Comparison of ENCODE assay signal across 9 mouse cellular contexts in genomic region chr8:104101415-104101814, GRCm38 (mm10). TPM values are rescaled to one million over a fixed set of nuclear protein-coding genes. Genes with fewer than 3 reads are reported as not detected.
DNase-seq lines count a peak whose midpoint lies in the region; ATAC-seq and TF ChIP-seq lines count a peak whose summit lies in the region.
"Had no signal": no experiment of that assay in that cellular context is flagged by ENCODE, and none has a peak within 500 bp of the region (broad histone marks: within the 10 kb centered on the region; RNA-seq: fewer than 3 reads in every experiment).

TSS of gene Cdh5 (plus strand) at chr8:104101625.

- H3K4me2 ChIP-seq in embryonic facial prominence, embryonic 11.5 days (ENCODE audit: low read depth, low read length), result no peak within 1 kb of the TSS
- H3K4me2 ChIP-seq in heart, postnatal 0 days (ENCODE audit: low read depth, low read length), result peak within 1 kb of the TSS; percentile 53
- H3K4me2 ChIP-seq in lung, embryonic 15.5 days, result peak within 1 kb of the TSS; percentile 42; the same call in 1 of the 2 replicates

- H3K27ac ChIP-seq in embryonic facial prominence, embryonic 11.5 days (replicated peaks; ENCODE audit: low read depth, low read length), result no peak within 1 kb of the TSS
- peak within 1 kb of the TSS; percentile 89 for H3K27ac ChIP-seq in heart, postnatal 0 days (ENCODE audit: low read depth)
- peak within 1 kb of the TSS; percentile 91 for H3K27ac ChIP-seq in lung, embryonic 15.5 days

- no peaks in the 10 kb centered on the region for H3K27me3 ChIP-seq in embryonic facial prominence, embryonic 11.5 days (ENCODE audit: control insufficient read depth, insufficient read depth, low read length)
- H3K27me3 ChIP-seq in heart, postnatal 0 days (ENCODE audit: control insufficient read depth, insufficient read depth, low read length), result no peaks in the 10 kb centered on the region
- H3K27me3 ChIP-seq in lung, embryonic 15.5 days, result no peaks in the 10 kb centered on the region

- TF ChIP-seq CTCF in heart, postnatal 0 days (IDR thresholded peaks at IDR 0.05; ENCODE audit: low read depth), result no peak

- TF ChIP-seq EP300 in heart, postnatal 0 days (IDR thresholded peaks at IDR 0.05; ENCODE audit: low read depth), result 0 out of 2 replicates have a peak, but pooled peaks have one; percentile 48

- no peaks in the 10 kb centered on the region for H3K9me3 ChIP-seq in embryonic facial prominence, embryonic 11.5 days (replicated peaks; ENCODE audit: control insufficient read depth, low read length)
- H3K9me3 ChIP-seq in heart, postnatal 0 days (replicated peaks; ENCODE audit: control insufficient read depth, low read length), result no peaks in the 10 kb centered on the region
- H3K9me3 ChIP-seq in lung, embryonic 15.5 days, result no peaks in the 10 kb centered on the region
- H3K9me3 ChIP-seq: megakaryocyte, embryonic 14.5 days had no signal

- WGBS in embryonic facial prominence, embryonic 11.5 days, result 69% methylated on average over 8 of the region's 8 CpGs
- 42% methylated on average over 8 of the region's 8 CpGs for WGBS in heart, postnatal 0 days
- WGBS in lung, embryonic 15.5 days, result 57% methylated on average over 8 of the region's 8 CpGs

- H3K4me3 ChIP-seq in embryonic facial prominence, embryonic 11.5 days (ENCODE audit: low read depth, low read length), result no peak within 1 kb of the TSS
- peak within 1 kb of the TSS; percentile 50 for H3K4me3 ChIP-seq in heart, postnatal 0 days (ENCODE audit: low read depth, low read length)
- peak within 1 kb of the TSS; percentile 37 for H3K4me3 ChIP-seq in lung, embryonic 15.5 days
- H3K4me3 ChIP-seq: megakaryocyte, embryonic 14.5 days had no signal

- H3K9ac ChIP-seq in embryonic facial prominence, embryonic 11.5 days (replicated peaks; ENCODE audit: low read length), result no peak within 1 kb of the TSS
- peak within 1 kb of the TSS; percentile 60 for H3K9ac ChIP-seq in heart, postnatal 0 days (replicated peaks; ENCODE audit: low read depth, low read length)
- peak within 1 kb of the TSS; percentile 37 for H3K9ac ChIP-seq in lung, embryonic 15.5 days

- no peak for ATAC-seq in embryonic facial prominence, embryonic 11.5 days (replicated peaks; ENCODE audit: insufficient number of reproducible peaks, low FRiP score, low TSS enrichment, low read depth)
- ATAC-seq in heart, postnatal 0 days (ENCODE audit: insufficient read depth, low read depth), result peak; percentile 73
- ATAC-seq in lung, embryonic 15.5 days (ENCODE audit: borderline replicate concordance, extremely low read depth, low FRiP score, low TSS enrichment), result peak; percentile 56

- no peaks in the 10 kb centered on the region for H3K36me3 ChIP-seq in embryonic facial prominence, embryonic 11.5 days (replicated peaks; ENCODE audit: control insufficient read depth, insufficient read depth, low read depth, low read length)
- no peaks in the 10 kb centered on the region for H3K36me3 ChIP-seq in heart, postnatal 0 days (replicated peaks; ENCODE audit: control insufficient read depth, insufficient read depth, low read length)
- H3K36me3 ChIP-seq in lung, embryonic 15.5 days, result no peaks in the 10 kb centered on the region

- peak; percentile 67 for DNase-seq in adrenal gland, adult 2 months
- DNase-seq in embryonic facial prominence, embryonic 11.5 days (ENCODE audit: low spot score), result peak; percentile 14
- peak; percentile 70 for DNase-seq in heart, postnatal 0 days (ENCODE audit: low spot score)
- DNase-seq in kidney, postnatal 14 days, result peak; percentile 80
- peak; percentile 36 for DNase-seq in yolk sac, embryonic 10.5 days (ENCODE audit: low spot score)
- no peak for DNase-seq in natural killer cell, adult 2 months (ENCODE audit: low spot score in 2 of 2)
- DNase-seq in right cerebral cortex, postnatal 25 days, result no peak

- H3K4me1 ChIP-seq in embryonic facial prominence, embryonic 11.5 days (ENCODE audit: control insufficient read depth, insufficient read depth, low read length), result no peaks in the 10 kb centered on the region; the same call in 1 of the 2 replicates
- H3K4me1 ChIP-seq in heart, postnatal 0 days (ENCODE audit: control insufficient read depth, insufficient read depth), result peaks cover 6% of the 10 kb centered on the region
- peaks cover 37% of the 10 kb centered on the region for H3K4me1 ChIP-seq in lung, embryonic 15.5 days

RNA-seq across cellular contexts. Expression of gene Cdh5, which starts in this region (rescaled TPM):
- total RNA-seq in adrenal gland, adult 2 months (2021), result 10 to 100 TPM; 38.7 to 59.7 TPM
- polyA plus RNA-seq in adrenal gland, adult 2 months (2012; rRNA removed), result 57.1 and 57.2 TPM in 2 replicates
- 19.7 and 22.9 TPM in 2 replicates for polyA plus RNA-seq in embryonic facial prominence, embryonic 11.5 days (2014; fragmentation: Nextera tagmentation; extraction: Ambion mirVana)
- 123 and 125 TPM in 2 replicates for total RNA-seq in heart, postnatal 0 days (2014; rRNA removed; ENCODE audit: low replicate concordance)
- polyA plus RNA-seq in heart, postnatal 0 days (2015; fragmentation: Nextera tagmentation; extraction: Ambion mirVana), result 39.5 and 42.6 TPM in 2 replicates
- 71.2 and 74.7 TPM in 2 replicates for polyA plus RNA-seq in lung, embryonic 15.5 days (2015; fragmentation: Nextera tagmentation; extraction: Ambion mirVana)

Comparison
In these comparisons a context has a peak if more than half of its experiments do, and no peak if none do; other contexts are left out.
1. DNase-seq: peak in adrenal gland, adult 2 months (single experiment), embryonic facial prominence, embryonic 11.5 days (single experiment), heart, postnatal 0 days (single experiment), kidney, postnatal 14 days (single experiment) and yolk sac, embryonic 10.5 days (single experiment); none in natural killer cell, adult 2 months (0 of 2) and right cerebral cortex, postnatal 25 days (single experiment).